Mouse (Mus musculus) liver, postnatal 0 days (tissue): Measurements from ENCODE around the gene D1Pas1.

Source experiments
- CTCF ChIP-seq: sonication (generic); IDR thresholded peaks from 2 replicates; pipeline ENCODE4 v1.5.1; 2016; ENCODE audit warnings: antibody characterized with exemption, low read depth
- EP300 ChIP-seq: IDR thresholded peaks from 2 replicates; pipeline ENCODE4 v1.6.1; 2016; ENCODE audit warnings: antibody characterized with exemption, low read depth, mild to moderate bottlenecking

- TF ChIP-seq EP300 (no peak), CTCF (no peak)
Observed at GRCm38 (mm10) chr1:186924027-186924426, 43.2 kb upstream of the D1Pas1 start.
